Mouse (Mus musculus): ENCODE data around the gene L3mbtl1. TPM values are rescaled to one million over a fixed set of nuclear protein-coding genes. Genes with fewer than 3 reads are reported as not detected.

L3mbtl1 gene
- polyA plus RNA-seq, 1 experiment from 2014 or later: 0.07 TPM

DNA sequence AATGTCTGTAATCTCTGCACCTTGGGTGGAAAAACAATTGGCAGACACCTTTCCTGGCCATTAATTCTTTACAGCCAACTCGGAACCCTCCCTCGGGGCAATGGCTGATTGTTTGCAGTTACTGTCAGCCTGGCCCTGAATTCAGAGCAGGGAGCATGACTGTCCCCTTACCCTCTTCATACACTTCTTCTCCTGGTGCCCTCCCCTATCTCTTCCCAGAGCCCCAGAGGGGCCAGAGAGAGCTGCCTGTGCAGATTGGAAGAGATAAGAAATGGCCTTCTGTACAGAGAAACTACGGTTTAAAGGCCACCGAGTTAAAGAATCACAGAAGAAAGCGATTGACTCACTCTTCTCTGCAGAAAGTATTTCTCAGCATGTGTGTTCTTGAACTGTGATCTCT is 23.3 kb upstream of the L3mbtl1 start:
- no peak overlapping the region for H3K9ac ChIP-seq (ENCODE audit: low read length)
- no peaks in the 10 kb centered on the region for H3K4me1 ChIP-seq (replicated peaks; ENCODE audit: control insufficient read depth, insufficient read depth, low read length)
- H3K36me3 ChIP-seq (ENCODE audit: control insufficient read depth, insufficient read depth, low read length): no peaks in the 10 kb centered on the region
- ATAC-seq (replicated peaks; ENCODE audit: low FRiP score, low TSS enrichment, low read depth) (no peak), DNase-seq (ENCODE audit: low spot score) (no peak)
- 41% methylated on average over 5 of the region's 5 CpGs for WGBS
- H3K4me2 ChIP-seq (ENCODE audit: low read length): no peak overlapping the region
- H3K4me3 ChIP-seq (ENCODE audit: low read depth, low read length): no peak overlapping the region
- no peaks in the 10 kb centered on the region for H3K9me3 ChIP-seq (ENCODE audit: control insufficient read depth, low read length)
- H3K27me3 ChIP-seq (replicated peaks; ENCODE audit: control insufficient read depth, insufficient read depth, low read length): no peaks in the 10 kb centered on the region
- no peak overlapping the region for H3K27ac ChIP-seq (ENCODE audit: low read depth)

GRCm38 (mm10) chr2:162922183-162922582 is 21.1 kb upstream of the L3mbtl1 start:
- H3K4me3 ChIP-seq (ENCODE audit: low read depth, low read length): no peak overlapping the region
- 14% methylated on average over 6 of the region's 6 CpGs for WGBS
- no peaks in the 10 kb centered on the region for H3K4me1 ChIP-seq (replicated peaks; ENCODE audit: control insufficient read depth, insufficient read depth, low read length)
- H3K27me3 ChIP-seq (replicated peaks; ENCODE audit: control insufficient read depth, insufficient read depth, low read length): no peaks in the 10 kb centered on the region
- ATAC-seq (replicated peaks; ENCODE audit: low FRiP score, low TSS enrichment, low read depth) (0 out of 2 replicates have a peak, but pooled peaks have one; percentile 2), DNase-seq (ENCODE audit: low spot score) (no peak)
- H3K9me3 ChIP-seq (ENCODE audit: control insufficient read depth, low read length): no peaks in the 10 kb centered on the region
- H3K36me3 ChIP-seq (ENCODE audit: control insufficient read depth, insufficient read depth, low read length): no peaks in the 10 kb centered on the region
- no peak overlapping the region for H3K27ac ChIP-seq (ENCODE audit: low read depth)
- no peak overlapping the region for H3K4me2 ChIP-seq (ENCODE audit: low read length)
- no peak overlapping the region for H3K9ac ChIP-seq (ENCODE audit: low read length)

GRCm38 (mm10) chr2:162922834-162923233 is 20.4 kb upstream of the L3mbtl1 start:
- Histone ChIP-seq H3K4me2 (ENCODE audit: low read length) (no peak overlapping the region), H3K27ac (ENCODE audit: low read depth) (no peak overlapping the region), H3K27me3 (replicated peaks; ENCODE audit: control insufficient read depth, insufficient read depth, low read length) (no peaks in the 10 kb centered on the region), H3K36me3 (ENCODE audit: control insufficient read depth, insufficient read depth, low read length) (no peaks in the 10 kb centered on the region), H3K4me1 (replicated peaks; ENCODE audit: control insufficient read depth, insufficient read depth, low read length) (no peaks in the 10 kb centered on the region), H3K9me3 (ENCODE audit: control insufficient read depth, low read length) (no peaks in the 10 kb centered on the region), H3K4me3 (ENCODE audit: low read depth, low read length) (no peak overlapping the region), H3K9ac (ENCODE audit: low read length) (no peak overlapping the region)
- ATAC-seq (replicated peaks; ENCODE audit: low FRiP score, low TSS enrichment, low read depth) (no peak), DNase-seq (ENCODE audit: low spot score) (no peak)
- WGBS: 72% methylated on average over 5 of the region's 5 CpGs

GRCm38 (mm10) chr2:162924126-162924525 is 19.1 kb upstream of the L3mbtl1 start:
- H3K4me3 ChIP-seq (ENCODE audit: low read depth, low read length): no peak overlapping the region
- WGBS: 66% methylated on average over 5 of the region's 5 CpGs
- DNase-seq (ENCODE audit: low spot score) (no peak), ATAC-seq (replicated peaks; ENCODE audit: low FRiP score, low TSS enrichment, low read depth) (no peak)
- no peak overlapping the region for H3K27ac ChIP-seq (ENCODE audit: low read depth)
- H3K9ac ChIP-seq (ENCODE audit: low read length): no peak overlapping the region
- no peaks in the 10 kb centered on the region for H3K9me3 ChIP-seq (ENCODE audit: control insufficient read depth, low read length)
- H3K27me3 ChIP-seq (replicated peaks; ENCODE audit: control insufficient read depth, insufficient read depth, low read length): peaks cover 1% of the 10 kb centered on the region; the same call in 1 of the 2 replicates
- H3K4me1 ChIP-seq (replicated peaks; ENCODE audit: control insufficient read depth, insufficient read depth, low read length): no peaks in the 10 kb centered on the region
- H3K4me2 ChIP-seq (ENCODE audit: low read length): no peak overlapping the region
- H3K36me3 ChIP-seq (ENCODE audit: control insufficient read depth, insufficient read depth, low read length): no peaks in the 10 kb centered on the region

- WGBS: 66% methylated on average over 3 of the region's 3 CpGs
Observed at GRCm38 (mm10) chr2:162927918-162928585, 15.2 kb upstream of the L3mbtl1 start.

GRCm38 (mm10) chr2:162929704-162930103 is 13.6 kb upstream of the L3mbtl1 start:
- H3K27ac ChIP-seq (ENCODE audit: low read depth): no peak overlapping the region
- H3K27me3 ChIP-seq (replicated peaks; ENCODE audit: control insufficient read depth, insufficient read depth, low read length): peaks cover 3% of the 10 kb centered on the region; the same call in 1 of the 2 replicates
- no peak for ATAC-seq (replicated peaks; ENCODE audit: low FRiP score, low TSS enrichment, low read depth)
- no peak for DNase-seq (ENCODE audit: low spot score)
- peaks cover 9% of the 10 kb centered on the region; the same call in 1 of the 2 replicates for H3K4me1 ChIP-seq (replicated peaks; ENCODE audit: control insufficient read depth, insufficient read depth, low read length)
- H3K4me2 ChIP-seq (ENCODE audit: low read length): no peak overlapping the region
- no peaks in the 10 kb centered on the region for H3K9me3 ChIP-seq (ENCODE audit: control insufficient read depth, low read length)
- peaks cover 22% of the 10 kb centered on the region for H3K36me3 ChIP-seq (ENCODE audit: control insufficient read depth, insufficient read depth, low read length)
- H3K9ac ChIP-seq (ENCODE audit: low read length): no peak overlapping the region
- H3K4me3 ChIP-seq (ENCODE audit: low read depth, low read length): no peak overlapping the region
- WGBS: 70% methylated on average over 3 of the region's 3 CpGs

More at GRCm38 (mm10) chr2:162927918-162928585, 15.2 kb upstream of the L3mbtl1 start:
- no peak overlapping the region for H3K9ac ChIP-seq (ENCODE audit: low read length)
- H3K4me3 ChIP-seq (ENCODE audit: low read depth, low read length): no peak overlapping the region
- H3K36me3 ChIP-seq (ENCODE audit: control insufficient read depth, insufficient read depth, low read length): peaks cover 5% of the 10 kb centered on the region
- DNase-seq (ENCODE audit: low spot score): no peak
- no peaks in the 10 kb centered on the region for H3K9me3 ChIP-seq (ENCODE audit: control insufficient read depth, low read length)
- no peak for ATAC-seq (replicated peaks; ENCODE audit: low FRiP score, low TSS enrichment, low read depth)
- H3K4me2 ChIP-seq (ENCODE audit: low read length): no peak overlapping the region
- peaks cover 3% of the 10 kb centered on the region; the same call in 1 of the 2 replicates for H3K27me3 ChIP-seq (replicated peaks; ENCODE audit: control insufficient read depth, insufficient read depth, low read length)
- H3K27ac ChIP-seq (ENCODE audit: low read depth): no peak overlapping the region
- peaks cover 7% of the 10 kb centered on the region; the same call in 1 of the 2 replicates for H3K4me1 ChIP-seq (replicated peaks; ENCODE audit: control insufficient read depth, insufficient read depth, low read length)

DNA sequence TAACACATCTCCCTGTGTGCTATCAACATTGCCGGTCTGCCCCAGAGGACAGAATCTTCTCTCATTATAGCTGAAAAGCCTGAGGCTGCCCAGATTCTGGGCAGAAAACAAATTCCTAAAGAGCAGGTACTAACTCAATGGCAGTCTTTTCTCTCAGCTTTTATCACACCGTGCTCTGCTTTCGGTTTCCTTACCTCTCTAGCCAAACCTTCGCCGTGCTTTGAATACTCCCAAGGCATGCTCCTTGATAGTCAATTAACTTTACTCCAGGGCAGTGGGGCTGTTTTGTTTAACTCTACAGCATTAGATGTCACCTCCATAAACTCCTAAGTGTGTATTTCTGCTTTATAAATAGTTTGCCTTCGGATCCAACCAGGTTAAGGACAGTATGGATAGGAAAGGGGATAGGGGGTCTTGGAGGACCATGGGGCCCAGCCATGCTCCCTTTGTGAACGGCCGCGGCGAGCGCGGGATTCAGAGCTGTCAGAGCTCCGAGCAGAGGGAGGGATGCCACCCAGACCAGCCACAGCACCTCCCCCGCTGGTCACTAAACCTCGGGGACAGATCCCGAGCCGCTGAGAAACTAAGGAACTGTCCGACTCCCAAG is 12.7 kb upstream of the L3mbtl1 start:
- Histone ChIP-seq H3K36me3 (ENCODE audit: control insufficient read depth, insufficient read depth, low read length) (peaks cover 31% of the 10 kb centered on the region), H3K27me3 (replicated peaks; ENCODE audit: control insufficient read depth, insufficient read depth, low read length) (peaks cover 3% of the 10 kb centered on the region; the same call in 1 of the 2 replicates), H3K4me2 (ENCODE audit: low read length) (peak overlapping the region; percentile 79), H3K4me3 (ENCODE audit: low read depth, low read length) (peak overlapping the region; percentile 81), H3K9me3 (ENCODE audit: control insufficient read depth, low read length) (no peaks in the 10 kb centered on the region), H3K9ac (ENCODE audit: low read length) (peak overlapping the region; percentile 100), H3K27ac (ENCODE audit: low read depth) (peak overlapping the region; percentile 99), H3K4me1 (replicated peaks; ENCODE audit: control insufficient read depth, insufficient read depth, low read length) (peaks cover 9% of the 10 kb centered on the region; the same call in 1 of the 2 replicates)
- 1% methylated on average over 18 of the region's 18 CpGs for WGBS
- ATAC-seq (replicated peaks; ENCODE audit: low FRiP score, low TSS enrichment, low read depth) (peak; percentile 14; the same call in 1 of the 2 replicates), DNase-seq (ENCODE audit: low spot score) (no peak)

- peak; percentile 97 for DNase-seq (ENCODE audit: low spot score)
- peaks cover 37% of the 10 kb centered on the region for H3K36me3 ChIP-seq (ENCODE audit: control insufficient read depth, insufficient read depth, low read length)
- ATAC-seq (replicated peaks; ENCODE audit: low FRiP score, low TSS enrichment, low read depth): peak; percentile 93
- peak within 1 kb of the TSS; percentile 100 for H3K9ac ChIP-seq (ENCODE audit: low read length)
- 1% methylated on average over 66 of the region's 68 CpGs for WGBS
- peak within 1 kb of the TSS; percentile 99 for H3K27ac ChIP-seq (ENCODE audit: low read depth)
- peaks cover 9% of the 10 kb centered on the region; the same call in 1 of the 2 replicates for H3K4me1 ChIP-seq (replicated peaks; ENCODE audit: control insufficient read depth, insufficient read depth, low read length)
- no peaks in the 10 kb centered on the region for H3K9me3 ChIP-seq (ENCODE audit: control insufficient read depth, low read length)
- H3K4me2 ChIP-seq (ENCODE audit: low read length): peak within 1 kb of the TSS; percentile 86
- peak within 1 kb of the TSS; percentile 81 for H3K4me3 ChIP-seq (ENCODE audit: low read depth, low read length)
- H3K27me3 ChIP-seq (replicated peaks; ENCODE audit: control insufficient read depth, insufficient read depth, low read length): peaks cover 3% of the 10 kb centered on the region; the same call in 1 of the 2 replicates
Observed at GRCm38 (mm10) chr2:162931123-162931673, 12.1 kb upstream of the L3mbtl1 start, which contains the start of gene Srsf6. TSS of gene Srsf6 (plus strand) at chr2:162931528.

All from intestine, embryonic 14.5 days (tissue).